Mouse (Mus musculus) cerebellum, adult (tissue): ENCODE results near the gene Chmp2b.

Experiments used
- ATAC-seq: cut with Nextera tagmentation; 2 replicates; pipeline ENCODE4 v1.9.2; 2017; ENCODE audit warnings: mild to moderate bottlenecking, moderate library complexity, mixed read lengths; ENCODE audit not compliant: insufficient number of reproducible peaks, low FRiP score, low TSS enrichment

Gene Chmp2b

GRCm38 (mm10) chr16:65529589-65529988 is 32.9 kb downstream of the Chmp2b start:
- ATAC-seq = no peak

- no peak for ATAC-seq
These were observed 35.8 kb downstream of the Chmp2b start for GRCm38 (mm10) chr16:65526695-65527094.

- ATAC-seq = no peak
These were observed 36.5 kb downstream of the Chmp2b start for GRCm38 (mm10) chr16:65526004-65526403.

GRCm38 (mm10) chr16:65520211-65520610 is 42.3 kb downstream of the Chmp2b start, which contains the start of gene Pou1f1:
Gene Pou1f1 (plus strand): TSS chr16:65520511.
- no peak for ATAC-seq

- no peak for ATAC-seq
These were observed 48.3 kb downstream of the Chmp2b start for GRCm38 (mm10) chr16:65514223-65514622.

- no peak for ATAC-seq
These were observed 65.5 kb downstream of the Chmp2b start for GRCm38 (mm10) chr16:65497049-65497448.

- ATAC-seq = no peak
These were observed 66.5 kb downstream of the Chmp2b start for GRCm38 (mm10) chr16:65496030-65496429.
